Mouse (Mus musculus): ENCODE results near the gene Taldo1. TPM values are rescaled to one million over a fixed set of nuclear protein-coding genes. Genes with fewer than 3 reads are reported as not detected.
"Not testable (repeated sequence)": the region's sequence is repeated elsewhere in the genome, so short reads cannot be mapped to it uniquely, and the experiment has no call there.

Taldo1 gene
- polyA plus RNA-seq, 1 experiment from 2014 or later, result 265 TPM

DNA sequence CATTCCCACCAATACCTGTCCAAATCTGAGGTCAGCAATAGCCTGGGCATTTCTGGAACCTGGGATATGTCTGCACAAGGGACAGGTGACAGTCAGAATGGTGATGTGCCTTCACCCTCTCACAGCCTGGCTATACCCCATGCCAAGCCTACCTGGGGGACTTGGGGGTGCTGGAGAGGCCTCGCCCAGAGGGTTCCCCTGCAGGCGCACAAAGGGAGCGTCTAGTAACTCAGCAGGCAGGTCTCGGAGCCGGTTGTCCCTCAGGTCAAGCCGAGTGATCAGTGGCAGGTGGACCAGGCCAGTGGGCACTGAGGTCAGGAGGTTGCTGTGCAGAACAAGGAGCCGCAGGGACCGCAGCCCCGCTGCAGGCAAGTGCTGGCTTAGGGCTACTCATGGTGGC, 49.5 kb downstream of the Taldo1 start:
- no peak for TF ChIP-seq CTCF (IDR thresholded peaks at IDR 0.05; ENCODE audit: low read depth)
- Histone ChIP-seq H3K9me3 (ENCODE audit: low read length) (no peaks in the 10 kb centered on the region), H3K4me1 (ENCODE audit: insufficient read depth) (peaks cover 41% of the 10 kb centered on the region), H3K4me3 (ENCODE audit: low read depth, low read length) (no peak overlapping the region), H3K36me3 (replicated peaks; ENCODE audit: insufficient read depth, low read length) (peaks cover 26% of the 10 kb centered on the region), H3K4me2 (ENCODE audit: low read depth, low read length) (peak overlapping the region; percentile 91; the same call in 1 of the 2 replicates), H3K9ac (replicated peaks) (no peak overlapping the region), H3K27me3 (ENCODE audit: insufficient read depth, low read length) (no peaks in the 10 kb centered on the region), H3K27ac (ENCODE audit: low read depth) (no peak overlapping the region)
- DNase-seq (no peak), ATAC-seq (no peak)
- WGBS (ENCODE audit: insufficient replicate concordance), result 94% methylated on average over 9 of the region's 9 CpGs

DNA sequence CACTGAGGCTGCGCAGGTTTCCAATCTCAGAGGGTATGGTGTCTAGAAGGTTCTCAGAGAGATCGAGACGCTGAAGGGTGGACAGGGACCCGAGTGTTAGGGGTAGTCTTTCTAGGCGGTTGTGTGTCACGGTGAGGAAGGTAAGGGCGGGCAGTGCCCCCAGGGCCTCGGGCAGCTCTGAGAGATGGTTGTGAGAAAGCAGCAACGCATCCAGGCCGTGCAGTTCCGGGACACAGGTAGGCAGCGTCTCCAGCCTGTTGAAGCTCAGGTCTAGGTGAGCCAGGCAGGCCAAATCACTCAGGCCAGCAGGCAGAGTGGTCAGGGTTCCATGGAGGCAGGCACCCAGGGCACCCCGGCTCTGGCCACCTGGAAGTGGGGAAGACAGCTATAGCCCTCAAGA, 50.2 kb downstream of the Taldo1 start:
- ATAC-seq, result no peak

DNA sequence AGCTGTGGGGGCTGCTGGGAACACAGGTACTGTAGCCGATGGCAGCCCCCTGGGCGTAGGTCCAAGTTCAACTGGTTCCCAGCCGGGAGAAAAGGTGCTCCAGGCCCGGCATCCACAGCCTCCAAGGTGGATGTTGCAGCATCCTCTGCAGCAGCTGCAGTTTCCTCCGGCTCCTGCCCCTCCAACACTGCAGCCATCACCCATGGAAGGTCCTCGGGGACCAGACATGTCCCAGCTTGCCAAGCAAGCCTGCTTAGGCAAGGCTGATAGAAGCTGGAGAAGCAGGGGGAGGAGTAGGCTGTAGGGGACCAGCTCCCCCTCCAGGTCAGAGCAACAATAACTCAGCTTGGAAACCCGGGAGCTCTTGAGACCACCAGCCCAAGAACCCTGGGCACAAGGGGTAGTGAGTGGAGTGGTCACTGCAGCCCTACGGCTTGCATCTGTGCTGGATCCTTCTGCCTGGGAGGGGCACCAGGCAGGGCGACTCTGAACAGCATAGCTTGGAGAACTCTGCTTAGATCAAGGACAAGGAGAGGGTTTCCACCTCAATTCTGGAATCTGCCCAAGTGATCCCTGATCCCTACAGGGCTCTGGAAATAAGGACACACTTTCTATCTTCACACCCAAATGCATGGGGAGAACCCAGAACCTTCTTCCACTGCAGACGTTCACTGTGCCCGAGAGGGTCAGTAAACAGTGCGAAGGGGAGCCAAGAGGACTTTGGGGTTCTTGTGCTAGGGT, 51.3 kb downstream of the Taldo1 start:
- Histone ChIP-seq H3K36me3 (replicated peaks; ENCODE audit: insufficient read depth, low read length) (peaks cover 24% of the 10 kb centered on the region), H3K4me1 (ENCODE audit: insufficient read depth) (peaks cover 39% of the 10 kb centered on the region), H3K4me2 (ENCODE audit: low read depth, low read length) (peak overlapping the region; percentile 91), H3K27me3 (ENCODE audit: insufficient read depth, low read length) (no peaks in the 10 kb centered on the region), H3K9ac (replicated peaks) (peak overlapping the region; percentile 75), H3K4me3 (ENCODE audit: low read depth, low read length) (peak overlapping the region; percentile 66), H3K9me3 (ENCODE audit: low read length) (no peaks in the 10 kb centered on the region), H3K27ac (ENCODE audit: low read depth) (peak overlapping the region; percentile 69; the same call in 1 of the 2 replicates)
- 18% methylated on average over 12 of the region's 12 CpGs for WGBS (ENCODE audit: insufficient replicate concordance)
- ATAC-seq (peak; percentile 2; the same call in 1 of the 2 replicates), DNase-seq (no peak)
- no peak for TF ChIP-seq EP300 (IDR thresholded peaks at IDR 0.05; ENCODE audit: low read depth)
- TF ChIP-seq CTCF (IDR thresholded peaks at IDR 0.05; ENCODE audit: low read depth), result peak; percentile 70

More for the DNA sequence above, 50.2 kb downstream of the Taldo1 start:
- TF ChIP-seq CTCF (IDR thresholded peaks at IDR 0.05; ENCODE audit: low read depth) (no peak), EP300 (IDR thresholded peaks at IDR 0.05; ENCODE audit: low read depth) (no peak)
- DNase-seq, result no peak
- Histone ChIP-seq H3K4me2 (ENCODE audit: low read depth, low read length) (peak overlapping the region; percentile 91), H3K36me3 (replicated peaks; ENCODE audit: insufficient read depth, low read length) (peaks cover 26% of the 10 kb centered on the region), H3K9ac (replicated peaks) (no peak overlapping the region; the same call in 1 of the 2 replicates), H3K9me3 (ENCODE audit: low read length) (no peaks in the 10 kb centered on the region), H3K27ac (ENCODE audit: low read depth) (no peak overlapping the region), H3K4me1 (ENCODE audit: insufficient read depth) (peaks cover 39% of the 10 kb centered on the region), H3K27me3 (ENCODE audit: insufficient read depth, low read length) (no peaks in the 10 kb centered on the region), H3K4me3 (ENCODE audit: low read depth, low read length) (peak overlapping the region; percentile 66)
- WGBS (ENCODE audit: insufficient replicate concordance), result 86% methylated on average over 13 of the region's 13 CpGs

DNA sequence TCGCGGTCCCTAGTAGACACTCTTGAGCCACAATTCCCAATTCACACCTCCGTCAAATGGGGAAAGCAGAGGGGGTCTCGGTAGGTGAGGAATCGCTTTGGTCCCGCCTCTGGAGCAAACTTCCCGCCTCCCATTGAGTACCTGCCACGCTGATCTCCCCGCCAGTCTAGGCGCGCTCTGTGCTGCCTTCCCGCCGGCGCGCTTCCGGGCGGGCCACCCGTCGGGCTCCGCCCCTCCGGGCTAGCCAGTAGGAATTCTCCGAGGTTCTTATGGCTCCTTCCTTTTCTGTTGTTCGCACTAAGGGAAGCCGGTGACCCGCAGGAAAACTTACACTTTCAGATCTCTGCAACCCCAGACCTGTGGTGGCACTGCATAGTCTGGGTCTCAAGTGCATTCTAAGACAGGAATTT, 51.8 kb downstream of the Taldo1 start, which contains the start of gene Pidd1:
TSS of gene Pidd1 (minus strand) at position 198 of the 410 bp plus-strand sequence.
- 1% methylated on average over 25 of the region's 25 CpGs for WGBS (ENCODE audit: insufficient replicate concordance)
- peak within 1 kb of the TSS; percentile 75 for H3K9ac ChIP-seq (replicated peaks)
- TF ChIP-seq EP300 (IDR thresholded peaks at IDR 0.05; ENCODE audit: low read depth) (peak; percentile 41; the same call in 1 of the 2 replicates), CTCF (IDR thresholded peaks at IDR 0.05; ENCODE audit: low read depth) (no peak)
- peak; percentile 55 for ATAC-seq
- peak within 1 kb of the TSS; percentile 69 for H3K27ac ChIP-seq (ENCODE audit: low read depth)
- peaks cover 23% of the 10 kb centered on the region for H3K36me3 ChIP-seq (replicated peaks; ENCODE audit: insufficient read depth, low read length)
- no peaks in the 10 kb centered on the region for H3K27me3 ChIP-seq (ENCODE audit: insufficient read depth, low read length)
- peak; percentile 86 for DNase-seq
- H3K9me3 ChIP-seq (ENCODE audit: low read length), result no peaks in the 10 kb centered on the region
- H3K4me2 ChIP-seq (ENCODE audit: low read depth, low read length), result peak within 1 kb of the TSS; percentile 91
- peak within 1 kb of the TSS; percentile 66 for H3K4me3 ChIP-seq (ENCODE audit: low read depth, low read length)
- H3K4me1 ChIP-seq (ENCODE audit: insufficient read depth), result peaks cover 44% of the 10 kb centered on the region

DNA sequence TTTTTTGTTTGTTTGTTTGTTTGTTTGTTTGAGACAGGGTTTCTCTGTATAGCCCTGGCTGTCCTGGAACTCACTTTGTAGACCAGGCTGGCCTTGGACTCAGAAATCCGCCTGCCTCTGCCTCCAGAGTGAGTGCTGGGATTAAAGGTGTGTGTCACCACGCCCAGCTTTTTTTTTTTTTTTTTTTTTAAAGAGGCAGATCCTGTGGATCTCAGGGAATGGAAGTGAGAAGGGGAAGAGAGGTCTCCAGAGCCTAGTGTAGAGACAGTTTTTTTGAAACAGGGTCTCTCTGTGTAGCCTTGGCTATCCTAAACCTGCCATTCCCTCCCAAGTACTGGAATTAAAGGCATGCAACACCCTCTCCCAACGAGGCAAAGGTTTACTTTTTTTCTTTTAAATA, 54.4 kb downstream of the Taldo1 start:
- H3K4me3 ChIP-seq (ENCODE audit: low read depth, low read length), result peak overlapping the region; percentile 62; the same call in 1 of the 2 replicates
- peaks cover 36% of the 10 kb centered on the region for H3K4me1 ChIP-seq (ENCODE audit: insufficient read depth)
- 84% methylated on average over 3 of the region's 3 CpGs for WGBS (ENCODE audit: insufficient replicate concordance)
- not testable (repeated sequence) for DNase-seq; H3K9me3 ChIP-seq (ENCODE audit: low read length); H3K27ac ChIP-seq (ENCODE audit: low read depth); ATAC-seq; H3K27me3 ChIP-seq (ENCODE audit: insufficient read depth, low read length)
- 0 out of 2 replicates have a peak overlapping the region, but pooled peaks have one; percentile 73 for H3K9ac ChIP-seq (replicated peaks)
- peak overlapping the region; percentile 75 for H3K4me2 ChIP-seq (ENCODE audit: low read depth, low read length)
- H3K36me3 ChIP-seq (replicated peaks; ENCODE audit: insufficient read depth, low read length), result peaks cover 14% of the 10 kb centered on the region

DNA sequence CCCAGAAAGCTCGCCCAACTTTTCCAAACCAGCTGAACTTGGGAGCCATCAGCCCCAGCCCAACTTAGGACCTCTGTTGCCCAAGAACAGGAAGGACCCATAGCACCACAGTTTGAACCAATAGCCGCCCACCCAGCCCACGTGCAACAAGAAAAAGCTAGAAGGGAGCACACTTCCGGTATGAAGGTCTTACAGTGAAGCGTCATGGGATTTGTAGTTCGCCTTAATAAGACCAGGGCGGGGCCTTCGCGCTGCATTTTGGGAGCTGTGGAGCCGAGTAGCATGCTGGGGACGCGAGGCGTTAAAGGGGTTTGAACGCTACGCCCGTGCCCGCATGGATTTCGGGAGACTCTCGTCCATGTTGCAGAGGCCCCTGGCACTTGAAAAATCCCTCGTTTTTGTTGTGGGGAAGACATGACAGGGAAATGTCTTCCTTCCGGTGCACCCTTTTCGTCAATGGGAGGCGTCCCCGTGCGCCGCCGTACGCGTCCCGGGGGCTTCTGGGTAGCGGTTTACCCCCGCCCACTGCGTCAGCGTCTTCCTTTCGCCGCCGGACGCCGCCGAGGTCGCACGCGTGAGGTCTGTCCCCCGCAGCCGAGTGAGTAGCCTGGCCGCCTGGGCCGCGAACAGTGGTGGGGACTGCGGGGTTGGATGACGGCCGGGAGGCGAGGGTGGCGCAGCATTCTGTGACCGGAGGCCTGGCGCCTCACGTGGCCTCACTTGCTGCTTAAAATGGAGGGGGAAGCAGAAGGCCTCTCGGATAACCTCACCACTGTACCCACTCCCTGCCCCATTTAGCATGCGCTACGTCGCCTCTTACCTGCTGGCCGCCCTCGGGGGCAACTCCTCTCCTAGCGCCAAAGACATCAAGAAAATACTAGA, 55.4 kb downstream of the Taldo1 start, which contains the start of gene Rplp2:
TSS of gene Rplp2 (plus strand) at position 261 of the 882 bp plus-strand sequence.
- H3K9ac ChIP-seq (replicated peaks), result peak within 1 kb of the TSS; percentile 73
- H3K4me3 ChIP-seq (ENCODE audit: low read depth, low read length), result peak within 1 kb of the TSS; percentile 62
- H3K4me1 ChIP-seq (ENCODE audit: insufficient read depth), result peaks cover 36% of the 10 kb centered on the region
- H3K4me2 ChIP-seq (ENCODE audit: low read depth, low read length), result peak within 1 kb of the TSS; percentile 75
- peak; percentile 90 for ATAC-seq
- TF ChIP-seq CTCF (IDR thresholded peaks at IDR 0.05; ENCODE audit: low read depth) (peak; percentile 33), EP300 (IDR thresholded peaks at IDR 0.05; ENCODE audit: low read depth) (no peak)
- WGBS (ENCODE audit: insufficient replicate concordance), result under 1% methylated on average over 59 of the region's 63 CpGs
- H3K27ac ChIP-seq (ENCODE audit: low read depth), result peak within 1 kb of the TSS; percentile 84
- no peaks in the 10 kb centered on the region for H3K9me3 ChIP-seq (ENCODE audit: low read length)
- peaks cover 19% of the 10 kb centered on the region for H3K36me3 ChIP-seq (replicated peaks; ENCODE audit: insufficient read depth, low read length)
- H3K27me3 ChIP-seq (ENCODE audit: insufficient read depth, low read length), result no peaks in the 10 kb centered on the region
- peak; percentile 94 for DNase-seq
